Mouse (Mus musculus) testis, adult 2 months (tissue): ENCODE results near the gene Tcf7. TPM values are rescaled to one million over a fixed set of nuclear protein-coding genes. Genes with fewer than 3 reads are reported as not detected.
"Not testable (repeated sequence)": the region's sequence is repeated elsewhere in the genome, so short reads cannot be mapped to it uniquely, and the experiment has no call there.

ENCODE experiments used
- H3K27ac ChIP-seq: fragments of 200-500 bp; 2 replicates; pipeline ENCODE4 v1.5.1; 2012; ENCODE audit warnings: low read depth, low read length; ENCODE audit not compliant: control insufficient read depth, insufficient read depth
- H3K27me3 ChIP-seq: fragments of 200-500 bp; 2 replicates; pipeline ENCODE4 v1.6.1; 2012; ENCODE audit warnings: mild to moderate bottlenecking, low read length, moderate library complexity; ENCODE audit not compliant: control insufficient read depth, insufficient read depth
- H3K36me3 ChIP-seq: fragments of 200-500 bp; 2 replicates; pipeline ENCODE4 v1.6.1; 2012; ENCODE audit warnings: mild to moderate bottlenecking, low read length; ENCODE audit not compliant: control insufficient read depth, insufficient read depth
- H3K4me1 ChIP-seq: fragments of 200-500 bp; 2 replicates; pipeline ENCODE4 v1.6.1; 2012; ENCODE audit warnings: low read length; ENCODE audit not compliant: control insufficient read depth, insufficient read depth
- H3K4me3 ChIP-seq: fragments of 200-500 bp; 2 replicates; pipeline ENCODE4 v1.5.1; 2012; ENCODE audit warnings: low read depth, mild to moderate bottlenecking, low read length, moderate library complexity, mixed read lengths; ENCODE audit not compliant: control insufficient read depth
- CTCF ChIP-seq: fragments of 200-500 bp; IDR thresholded peaks from 2 replicates; pipeline ENCODE4 v1.5.1; 2012; ENCODE audit warnings: low read depth, mild to moderate bottlenecking, inconsistent platforms, low read length, moderate library complexity; ENCODE audit not compliant: control insufficient read depth, insufficient read depth, insufficient replicate concordance
- POLR2A ChIP-seq: fragments of 200-500 bp; IDR thresholded peaks from 2 replicates; pipeline ENCODE4 v1.6.1; 2012; ENCODE audit warnings: low read depth, mild to moderate bottlenecking, inconsistent platforms, low read length, moderate library complexity; ENCODE audit not compliant: control insufficient read depth
- polyA plus RNA-seq: library from polyadenylated mRNA; depleted of rRNA; stranded (reverse); fragments of >200 nt; gene quantifications from 2 replicates; pipeline ENCODE4 v1.2.3, GENCODE M21; 2012; rRNA removed

The Tcf7 gene
- polyA plus RNA-seq, 1 experiment, result 8.3 TPM

GRCm38 (mm10) chr11:52223968-52224682 is 58.7 kb downstream of the Tcf7 start:
- Histone ChIP-seq H3K4me3 (peak overlapping the region; percentile 51), H3K36me3 (no peaks in the 10 kb centered on the region), H3K27ac (no peak overlapping the region), H3K4me1 (peaks cover 13% of the 10 kb centered on the region), H3K27me3 (no peaks in the 10 kb centered on the region)
- no peak for TF ChIP-seq CTCF
- no peak for TF ChIP-seq POLR2A

GRCm38 (mm10) chr11:52222891-52223290 is 59.9 kb downstream of the Tcf7 start:
- no peak for TF ChIP-seq CTCF
- no peak for TF ChIP-seq POLR2A
- H3K27me3 ChIP-seq, result no peaks in the 10 kb centered on the region
- H3K4me3 ChIP-seq, result no peak overlapping the region
- H3K36me3 ChIP-seq, result no peaks in the 10 kb centered on the region
- no peak overlapping the region for H3K27ac ChIP-seq
- peaks cover 10% of the 10 kb centered on the region for H3K4me1 ChIP-seq

- H3K4me3 ChIP-seq, H3K27me3 ChIP-seq, H3K27ac ChIP-seq, H3K36me3 ChIP-seq: not testable (repeated sequence)
- peaks cover 10% of the 10 kb centered on the region for H3K4me1 ChIP-seq
These were observed 60.9 kb downstream of the Tcf7 start for GRCm38 (mm10) chr11:52221921-52222320.

GRCm38 (mm10) chr11:52220282-52220681 is 62.5 kb downstream of the Tcf7 start:
- Histone ChIP-seq H3K27ac (no peak overlapping the region), H3K27me3 (no peaks in the 10 kb centered on the region), H3K4me3 (no peak overlapping the region), H3K36me3 (no peaks in the 10 kb centered on the region), H3K4me1 (peaks cover 10% of the 10 kb centered on the region)
- peak; percentile 63; the same call in 1 of the 2 replicates for TF ChIP-seq CTCF
- no peak for TF ChIP-seq POLR2A

GRCm38 (mm10) chr11:52213887-52214286 is 68.9 kb downstream of the Tcf7 start, which contains the start of gene Olfr1371:
Gene Olfr1371 (minus strand): TSS chr11:52213987.
- no peak within 1 kb of the TSS for H3K27ac ChIP-seq
- no peaks in the 10 kb centered on the region for H3K4me1 ChIP-seq
- no peaks in the 10 kb centered on the region for H3K36me3 ChIP-seq
- H3K27me3 ChIP-seq, result no peaks in the 10 kb centered on the region
- no peak within 1 kb of the TSS for H3K4me3 ChIP-seq
- no peak for TF ChIP-seq POLR2A
- no peak for TF ChIP-seq CTCF

Other genes with a start within 250 kb of the Tcf7 start
- 8.2 and 9.3 TPM in 2 replicates for gene Ppp2ca, start 184.3 kb downstream of the Tcf7 start, polyA plus RNA-seq
- gene Olfr1373, start 137.5 kb downstream of the Tcf7 start, polyA plus RNA-seq, result 0.11 TPM in 1 of 2 replicates, not detected in the other
- gene Olfr1371, start 69.0 kb downstream of the Tcf7 start, polyA plus RNA-seq, result 0.28 TPM in 1 of 2 replicates, not detected in the other
- 89.0 and 95.9 TPM in 2 replicates for gene Skp1a, start 51.0 kb downstream of the Tcf7 start, polyA plus RNA-seq
- 13.5 and 16.7 TPM in 2 replicates for gene Vdac1, start 77.8 kb upstream of the Tcf7 start, polyA plus RNA-seq
- 66.5 and 70.2 TPM in 2 replicates for gene 9530068E07Rik, start 113.4 kb upstream of the Tcf7 start, polyA plus RNA-seq